Mouse (Mus musculus) activated CD4-positive, CD25-positive, alpha-beta regulatory T cell, adult 4 months (primary cell): ENCODE results near the gene Cdc42se2. TPM values are rescaled to one million over a fixed set of nuclear protein-coding genes. Genes with fewer than 3 reads are reported as not detected.
A peak's percentile ranks its signal among the peaks of the same experiment; 100 is the strongest.

Experiments
- ATAC-seq: one replicate; pipeline ENCODE4 v1.8.0; 2017
- polyA plus RNA-seq, 2 experiments: library from polyadenylated mRNA; unstranded; fragments of 100-300 nt; shearing (Covaris generic); gene quantifications; one replicate each; pipeline ENCODE4 v1.2.1; 2017

Cdc42se2 gene
- polyA plus RNA-seq, 2 experiments from 2014 or later: 286 to 321 TPM

DNA sequence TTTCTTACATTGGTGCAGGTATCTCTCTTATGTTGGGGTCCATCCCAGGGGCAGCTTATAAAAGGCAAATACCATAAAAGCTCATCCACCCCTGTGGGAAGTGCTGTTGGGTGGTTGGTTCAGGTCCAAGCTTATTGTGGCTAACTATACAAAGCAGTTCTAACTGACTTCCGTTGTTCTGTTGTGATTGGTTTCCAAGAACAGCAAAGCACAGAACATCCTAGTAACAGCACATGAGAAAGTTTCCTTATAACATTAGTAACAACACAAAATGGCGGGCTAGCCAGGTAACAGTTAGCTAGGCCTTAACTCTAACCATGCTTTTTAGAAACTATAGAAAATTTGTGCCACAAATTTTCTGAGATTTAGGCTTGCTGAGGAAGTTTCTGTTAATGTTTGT lies 79.3 kb downstream of the Cdc42se2 start:
- ATAC-seq: peak; percentile 46

DNA sequence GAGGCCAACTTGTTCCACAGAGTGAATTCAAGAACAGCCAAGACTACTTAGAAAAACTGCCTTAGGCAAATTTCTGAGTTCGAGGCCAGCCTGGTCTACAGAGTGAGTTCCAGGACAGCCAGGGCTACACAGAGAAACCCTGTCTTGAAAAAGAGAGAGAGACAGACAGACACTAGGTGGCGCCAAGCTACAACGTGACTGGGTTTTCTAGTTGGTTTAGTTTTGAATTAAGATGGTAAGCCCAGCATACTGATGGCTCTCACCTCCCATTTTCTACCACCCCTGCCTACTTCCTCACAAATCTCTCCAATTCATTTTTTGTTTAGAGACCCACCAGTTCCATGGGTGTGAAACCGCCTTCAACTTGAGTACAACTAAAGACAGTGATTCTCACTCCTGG lies 84.2 kb downstream of the Cdc42se2 start:
- ATAC-seq: peak; percentile 50

DNA sequence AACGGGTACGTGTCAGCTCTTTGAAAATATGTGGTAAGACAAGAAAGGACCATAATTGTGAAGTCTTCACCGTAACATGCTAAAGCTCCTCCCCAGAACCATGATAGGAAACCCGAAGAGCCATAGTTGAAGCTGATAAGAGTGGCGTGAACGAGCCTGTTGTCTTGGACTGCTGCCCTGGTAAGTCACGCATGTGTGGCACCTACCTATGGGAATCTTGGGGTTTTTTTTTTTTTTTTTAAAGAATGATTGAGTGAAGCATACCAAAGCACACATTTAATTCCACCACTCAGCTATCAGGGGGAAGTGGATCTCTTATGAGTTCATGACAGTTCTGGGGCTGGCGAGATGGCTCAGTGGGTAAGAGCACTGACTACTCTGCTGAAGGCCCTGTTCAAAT lies 85.6 kb downstream of the Cdc42se2 start:
- ATAC-seq: no peak

DNA sequence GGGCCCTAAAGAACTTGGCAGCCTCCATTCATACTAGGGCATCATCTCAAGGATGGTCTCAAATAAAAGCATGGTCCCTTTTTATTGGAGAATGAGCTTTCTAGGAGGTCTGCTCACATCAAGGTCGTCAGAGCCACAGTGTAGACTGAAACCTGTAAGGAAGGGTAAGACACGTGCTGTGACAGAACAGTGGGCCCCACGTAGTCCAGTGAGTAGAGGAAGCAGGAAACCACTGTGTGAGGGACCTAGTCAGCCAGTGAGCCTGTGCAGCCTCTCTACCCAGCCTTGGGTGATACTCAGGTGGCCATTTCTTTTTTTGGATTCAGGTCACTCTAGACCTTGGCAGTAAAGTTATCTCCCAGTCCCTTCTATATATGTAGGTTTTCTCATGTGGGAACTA lies 87.5 kb downstream of the Cdc42se2 start:
- peak; percentile 71 for ATAC-seq

DNA sequence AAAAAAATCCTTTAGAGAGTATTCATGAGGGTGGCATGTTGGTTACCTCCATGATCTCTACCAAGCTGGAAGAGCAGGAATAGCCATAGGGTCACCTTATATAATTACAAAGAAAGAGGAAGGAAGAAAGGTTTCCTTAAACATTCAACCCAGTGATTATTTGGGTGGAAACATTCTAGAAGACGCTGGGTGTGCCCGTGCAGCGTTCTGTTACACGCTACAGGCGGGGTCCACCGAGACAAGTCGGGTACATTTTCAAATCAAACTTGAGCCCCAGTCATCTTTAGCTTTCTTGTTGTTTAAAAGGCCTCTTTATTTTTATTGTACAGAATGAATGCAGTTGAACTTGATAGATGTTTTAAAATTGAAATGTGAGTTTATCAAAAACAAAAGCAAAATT lies 88.8 kb downstream of the Cdc42se2 start:
- ATAC-seq: no peak

DNA sequence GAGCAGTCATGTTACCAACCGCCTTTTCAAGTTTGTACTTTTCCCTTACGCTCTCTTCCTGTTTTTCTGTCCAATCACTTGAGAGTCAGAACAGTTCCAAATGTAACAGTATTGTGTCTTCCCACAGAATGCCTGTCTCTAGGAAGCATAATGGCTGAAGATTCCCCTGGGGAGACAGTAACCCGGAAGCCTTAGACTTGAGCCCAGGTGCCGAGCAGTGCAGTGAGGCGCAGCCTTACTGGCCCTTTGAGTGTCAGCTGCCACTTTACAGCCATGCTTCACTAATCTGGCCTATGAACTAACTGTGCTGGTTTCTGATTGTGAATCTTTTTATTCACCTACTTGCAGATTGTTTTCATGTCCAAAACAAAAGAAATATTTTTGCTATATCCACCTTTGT lies 89.9 kb downstream of the Cdc42se2 start:
- no peak for ATAC-seq

DNA sequence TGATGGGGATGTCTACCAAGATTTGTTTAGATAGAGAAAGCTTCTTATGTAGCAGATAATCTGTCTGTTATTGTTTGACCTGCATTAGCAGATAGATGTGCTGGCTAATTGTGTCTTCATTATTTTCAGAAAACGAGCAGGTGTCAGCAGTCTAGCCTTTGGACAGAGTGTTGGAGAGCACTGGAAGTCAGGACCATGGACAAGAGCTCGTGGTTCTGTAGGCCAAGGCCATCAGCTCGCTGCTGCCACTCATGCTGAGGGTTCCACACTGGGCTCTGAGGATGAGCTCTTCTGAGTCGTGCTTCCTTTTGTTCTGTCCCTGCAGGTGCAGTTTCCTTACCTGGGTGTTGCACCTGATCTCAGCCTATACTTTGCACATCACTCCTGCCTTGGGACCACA lies 91.5 kb downstream of the Cdc42se2 start:
- no peak for ATAC-seq

DNA sequence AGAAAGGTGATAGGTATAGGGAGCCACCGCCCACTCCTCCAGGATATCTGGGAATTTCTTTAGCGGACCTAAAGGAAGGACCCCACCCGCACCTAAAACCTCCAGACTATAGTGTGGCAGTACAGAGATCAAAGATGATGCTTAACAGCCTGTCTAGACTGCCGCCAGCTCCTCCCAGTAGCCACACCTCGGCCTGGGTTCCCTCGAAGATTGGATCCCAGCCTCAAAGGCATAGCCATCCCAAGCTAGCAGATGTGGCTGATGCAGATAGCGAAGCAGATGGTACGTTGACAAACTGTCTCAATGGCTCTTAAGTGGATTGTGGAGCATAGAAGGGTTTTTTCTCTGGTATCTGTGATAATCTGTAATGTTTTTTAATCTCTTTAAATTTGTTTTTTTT lies 93.2 kb downstream of the Cdc42se2 start:
- no peak for ATAC-seq

DNA sequence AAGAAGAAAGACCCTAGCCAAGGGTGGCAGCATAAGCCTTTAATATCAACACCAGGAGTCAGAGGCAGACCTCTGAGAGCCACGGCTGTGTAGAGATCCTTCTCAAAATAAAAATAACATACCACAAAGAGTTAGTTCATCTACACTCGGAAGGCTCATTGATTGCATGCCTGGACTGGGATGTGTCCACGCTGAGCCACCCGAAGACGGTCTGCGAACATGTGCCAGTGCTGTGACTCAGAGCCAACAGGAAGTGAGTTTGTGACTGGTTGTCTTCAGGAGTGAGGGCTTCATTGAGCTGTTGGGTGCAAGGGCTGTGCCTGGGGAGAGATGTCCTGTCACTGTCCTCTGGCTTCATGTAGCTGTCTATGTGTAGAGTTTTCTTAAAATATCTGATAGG lies 93.8 kb downstream of the Cdc42se2 start:
- no peak for ATAC-seq

DNA sequence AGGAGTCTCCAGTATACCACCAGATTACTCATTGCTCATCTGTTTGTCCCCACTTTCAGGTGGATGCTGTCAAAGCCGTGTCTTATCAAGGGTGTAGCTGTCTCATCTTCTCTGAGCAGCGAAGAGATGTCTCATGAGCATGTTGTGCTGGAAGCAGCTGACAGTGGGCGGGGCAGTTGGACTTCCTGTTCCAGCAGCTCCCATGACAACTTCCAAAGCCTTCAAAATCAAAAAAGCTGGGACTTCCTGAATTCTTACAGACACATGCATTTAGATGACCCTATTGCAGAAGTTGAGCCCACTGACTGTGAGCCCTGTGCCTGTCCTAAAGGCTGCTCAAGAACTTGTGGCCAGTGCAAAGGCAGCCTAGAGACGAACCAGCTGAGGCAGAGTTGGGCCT lies 96.3 kb downstream of the Cdc42se2 start:
- ATAC-seq: no peak

DNA sequence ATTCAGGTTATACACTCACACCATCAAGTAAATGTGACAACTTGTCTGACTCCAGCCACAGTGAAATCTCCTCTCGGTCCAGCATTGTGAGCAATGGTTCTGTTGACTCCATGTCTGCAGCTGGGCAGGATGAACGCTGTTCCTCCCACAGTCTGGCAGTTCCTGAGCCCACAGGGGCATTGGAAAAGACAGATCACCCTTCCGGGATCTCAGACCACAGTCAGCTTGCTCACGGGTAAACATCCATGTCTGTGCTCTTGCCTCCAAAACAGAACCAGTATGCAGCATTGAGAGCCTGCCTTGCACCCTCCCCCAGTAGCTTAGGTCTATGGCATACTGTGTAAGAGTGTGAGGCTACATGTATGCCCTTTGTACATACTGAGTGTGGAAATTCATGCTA lies 97.3 kb downstream of the Cdc42se2 start:
- ATAC-seq: no peak

DNA sequence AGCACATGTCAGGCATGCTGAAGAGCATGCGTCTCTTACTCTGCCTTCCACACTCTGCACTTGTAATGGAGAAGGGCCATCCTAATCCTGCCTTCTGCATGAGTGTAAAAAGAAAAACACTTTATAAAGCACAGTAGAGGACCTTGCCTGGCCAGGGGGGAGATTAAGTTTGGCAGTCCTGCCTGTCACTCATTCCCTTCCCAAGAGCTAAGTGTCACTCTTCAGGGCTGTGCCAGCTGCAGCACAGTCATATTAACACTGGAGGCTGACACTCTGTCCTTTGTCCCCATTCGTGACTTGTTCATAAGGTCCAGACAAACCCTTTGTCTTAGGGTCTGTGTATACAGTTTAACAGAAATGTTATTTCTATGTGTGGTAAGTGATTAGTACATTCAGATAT lies 102.6 kb downstream of the Cdc42se2 start:
- ATAC-seq: no peak

DNA sequence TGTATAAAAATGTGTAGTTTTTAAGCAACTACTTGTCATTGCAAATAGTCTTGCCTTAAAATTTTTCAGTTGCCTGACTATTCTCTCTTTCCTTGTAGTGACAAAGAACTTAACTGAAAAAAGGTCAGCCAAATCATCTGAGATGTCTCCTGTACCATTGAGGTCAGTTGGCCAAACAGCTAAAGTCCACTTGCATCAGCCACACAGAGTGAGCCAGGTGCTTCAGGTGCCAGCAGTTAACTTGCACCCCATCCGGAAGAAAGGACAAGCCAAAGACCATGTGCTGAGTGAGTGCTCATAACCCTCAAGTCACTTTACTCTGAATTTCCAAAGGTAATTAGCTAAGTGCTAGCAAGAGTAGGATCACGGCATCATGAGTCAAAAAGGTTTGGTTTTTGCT lies 108.3 kb downstream of the Cdc42se2 start:
- ATAC-seq: no peak

DNA sequence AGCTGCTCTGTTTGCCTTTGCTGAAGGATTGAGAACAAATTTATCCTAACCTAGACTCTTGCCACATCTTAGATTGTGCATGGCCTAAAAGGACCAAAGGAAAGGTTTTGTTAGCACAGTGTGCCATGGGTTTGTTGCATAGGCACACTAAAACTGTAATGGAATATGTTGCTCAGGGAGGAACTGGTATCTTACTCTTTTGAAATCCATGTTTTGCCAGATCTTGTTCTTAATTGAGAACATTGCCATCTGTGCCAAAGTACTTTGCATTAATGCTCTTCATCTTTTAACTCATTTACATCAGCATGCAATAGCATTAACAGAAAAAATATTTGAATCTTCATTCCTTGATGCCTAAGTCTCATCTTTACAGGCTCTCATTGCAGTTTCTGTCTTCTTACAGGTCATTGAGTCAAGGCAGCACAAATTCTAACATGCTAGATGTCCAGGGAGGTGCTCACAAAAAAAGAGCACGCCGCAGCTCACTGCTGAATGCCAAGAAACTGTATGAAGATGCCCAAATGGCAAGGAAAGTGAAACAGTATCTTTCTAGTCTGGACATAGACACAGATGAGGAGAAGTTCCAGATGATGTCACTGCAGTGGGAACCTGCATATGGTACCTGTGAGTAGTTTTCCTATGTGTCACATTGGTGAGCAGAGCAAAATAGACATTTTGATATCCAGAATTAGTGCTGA lies 111.5 kb downstream of the Cdc42se2 start:
- no peak for ATAC-seq

DNA sequence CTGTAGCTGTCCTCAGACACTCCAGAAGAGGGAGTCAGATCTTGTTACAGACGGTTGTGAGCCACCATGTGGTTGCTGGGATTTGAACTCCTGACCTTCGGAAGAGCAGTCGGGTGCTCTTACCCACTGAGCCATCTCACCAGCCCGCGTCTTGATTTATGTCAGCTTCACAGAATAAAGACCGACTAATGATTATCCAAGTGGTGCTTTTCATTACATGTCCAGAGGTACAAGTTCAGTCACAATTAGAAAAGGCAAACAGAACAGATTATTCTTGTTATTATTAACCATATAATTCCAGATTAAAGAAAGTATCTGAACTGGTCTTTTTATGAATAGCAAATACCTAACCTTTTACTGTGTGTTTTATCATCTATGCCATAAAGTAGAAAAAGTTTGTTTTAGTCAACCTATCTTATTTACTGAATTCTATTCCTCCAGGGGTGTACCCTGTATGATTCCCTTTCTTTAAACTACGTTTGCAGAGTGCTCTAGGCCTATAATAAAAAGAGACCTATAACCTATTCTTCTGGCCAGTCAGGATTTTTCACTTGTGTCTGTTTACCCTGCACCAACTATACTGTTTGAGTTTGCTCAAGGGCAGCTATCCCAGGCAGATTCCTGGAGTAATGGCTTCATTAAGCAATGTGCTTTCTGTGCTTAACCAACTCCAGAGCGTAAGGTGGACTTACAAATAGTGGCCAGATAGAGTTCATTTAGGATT lies 113.7 kb downstream of the Cdc42se2 start:
- no peak for ATAC-seq

Other genes starting within 250 kb of the Cdc42se2 start
- 1 to 10 TPM; 2.4 to 3.7 TPM for gene Lyrm7, start 73.2 kb upstream of the Cdc42se2 start, polyA plus RNA-seq
- gene Hint1, start 78.7 kb upstream of the Cdc42se2 start, polyA plus RNA-seq: 100 to 1,000 TPM; 601 to 656 TPM
- 1 to 10 TPM in 1 of 2 experiments, under 1 TPM in 1; 0.90 to 1.1 TPM for gene Gpx3, start 114.8 kb upstream of the Cdc42se2 start, polyA plus RNA-seq
- 10 to 100 TPM; 81.5 to 98.2 TPM for gene Tnip1, start 175.2 kb upstream of the Cdc42se2 start, polyA plus RNA-seq
- 100 to 1,000 TPM; 447 to 527 TPM for gene Anxa6, start 245.8 kb upstream of the Cdc42se2 start, polyA plus RNA-seq